Mouse (Mus musculus): Measurements from ENCODE around the gene Otop2. TPM values are rescaled to one million over a fixed set of nuclear protein-coding genes. Genes with fewer than 3 reads are reported as not detected.
A peak's percentile ranks its signal among the peaks of the same experiment; 100 is the strongest.

Gene Otop2
- polyA plus RNA-seq, 1 experiment from 2014 or later, result not detected

DNA sequence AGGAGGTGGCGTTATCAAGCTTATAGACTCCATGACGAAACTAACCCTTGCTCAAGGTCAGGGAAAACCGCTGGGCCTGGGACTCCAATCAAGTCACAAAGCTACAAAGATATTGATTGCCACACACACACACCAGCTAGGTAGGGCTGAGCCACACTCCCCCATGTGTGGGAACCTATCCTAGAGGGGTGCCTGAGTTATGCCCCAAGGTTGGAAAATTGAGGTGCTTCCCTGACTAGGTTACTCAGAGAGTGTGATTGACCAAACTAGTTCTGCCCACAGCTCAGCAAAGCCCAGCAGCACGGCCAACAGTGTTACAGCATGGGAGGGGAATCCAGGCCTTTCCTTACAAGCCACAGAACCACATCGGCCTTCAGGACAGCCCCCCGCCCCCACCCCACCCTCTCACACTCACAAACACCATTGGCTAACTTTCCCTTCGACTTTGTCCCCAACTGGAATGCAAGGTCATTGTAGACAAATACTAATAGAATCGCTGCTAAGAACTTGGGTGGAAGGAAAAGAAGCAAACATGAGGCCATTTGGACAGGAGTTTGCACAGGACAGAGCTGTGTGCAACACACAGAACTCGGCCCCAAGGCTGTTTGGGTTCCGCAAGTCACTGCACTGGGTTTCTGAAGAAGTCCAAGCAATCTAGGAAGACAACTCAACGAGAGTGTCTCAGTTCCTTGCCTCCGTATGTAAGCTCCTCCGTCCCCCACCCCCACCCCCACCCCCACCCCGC, 14.2 kb upstream of the Otop2 start:
- 0 out of 2 replicates have a peak overlapping the region, but pooled peaks have one; percentile 10 for H3K27ac ChIP-seq (ENCODE audit: low read length)
- no peak for ATAC-seq (ENCODE audit: low FRiP score, low TSS enrichment)
- H3K36me3 ChIP-seq (ENCODE audit: insufficient read depth, low read length), result no peaks in the 10 kb centered on the region
- no peak overlapping the region for H3K9ac ChIP-seq (replicated peaks; ENCODE audit: low read length)
- H3K27me3 ChIP-seq (ENCODE audit: insufficient read depth, low read length), result peaks cover 9% of the 10 kb centered on the region
- H3K9me3 ChIP-seq (ENCODE audit: low read length), result no peaks in the 10 kb centered on the region
- WGBS, result 60% methylated on average over 14 of the region's 14 CpGs
- peaks cover 17% of the 10 kb centered on the region for H3K4me1 ChIP-seq (ENCODE audit: insufficient read depth, low read length)
- H3K4me3 ChIP-seq (ENCODE audit: low read length), result no peak overlapping the region
- H3K4me2 ChIP-seq (replicated peaks; ENCODE audit: low read depth, low read length), result no peak overlapping the region

DNA sequence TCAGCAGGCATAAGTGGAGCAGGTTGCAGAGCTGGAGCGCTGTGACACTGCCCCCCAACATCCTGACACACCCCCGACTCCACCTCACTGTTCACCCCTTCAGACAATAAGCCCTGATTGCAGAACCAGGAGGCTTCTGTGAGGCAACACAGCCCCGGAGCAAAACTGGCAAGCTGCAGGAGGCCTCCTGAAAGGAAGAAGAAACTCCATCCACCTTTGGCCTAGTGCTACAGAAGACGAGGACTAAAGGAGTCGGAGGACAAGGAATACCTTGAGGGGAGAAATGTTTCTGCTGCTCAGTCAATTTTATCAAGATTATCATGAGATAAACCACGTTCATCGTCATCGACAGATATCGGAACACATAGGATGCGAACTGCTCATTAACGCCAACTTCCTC, 11.0 kb upstream of the Otop2 start:
- Histone ChIP-seq H3K9ac (replicated peaks; ENCODE audit: low read length) (no peak overlapping the region), H3K4me1 (ENCODE audit: insufficient read depth, low read length) (peaks cover 14% of the 10 kb centered on the region), H3K4me3 (ENCODE audit: low read length) (no peak overlapping the region), H3K36me3 (ENCODE audit: insufficient read depth, low read length) (no peaks in the 10 kb centered on the region), H3K4me2 (replicated peaks; ENCODE audit: low read depth, low read length) (no peak overlapping the region), H3K27ac (ENCODE audit: low read length) (no peak overlapping the region), H3K27me3 (ENCODE audit: insufficient read depth, low read length) (peaks cover 23% of the 10 kb centered on the region), H3K9me3 (ENCODE audit: low read length) (no peaks in the 10 kb centered on the region)
- 80% methylated on average over 11 of the region's 11 CpGs for WGBS
- ATAC-seq (ENCODE audit: low FRiP score, low TSS enrichment), result no peak

DNA sequence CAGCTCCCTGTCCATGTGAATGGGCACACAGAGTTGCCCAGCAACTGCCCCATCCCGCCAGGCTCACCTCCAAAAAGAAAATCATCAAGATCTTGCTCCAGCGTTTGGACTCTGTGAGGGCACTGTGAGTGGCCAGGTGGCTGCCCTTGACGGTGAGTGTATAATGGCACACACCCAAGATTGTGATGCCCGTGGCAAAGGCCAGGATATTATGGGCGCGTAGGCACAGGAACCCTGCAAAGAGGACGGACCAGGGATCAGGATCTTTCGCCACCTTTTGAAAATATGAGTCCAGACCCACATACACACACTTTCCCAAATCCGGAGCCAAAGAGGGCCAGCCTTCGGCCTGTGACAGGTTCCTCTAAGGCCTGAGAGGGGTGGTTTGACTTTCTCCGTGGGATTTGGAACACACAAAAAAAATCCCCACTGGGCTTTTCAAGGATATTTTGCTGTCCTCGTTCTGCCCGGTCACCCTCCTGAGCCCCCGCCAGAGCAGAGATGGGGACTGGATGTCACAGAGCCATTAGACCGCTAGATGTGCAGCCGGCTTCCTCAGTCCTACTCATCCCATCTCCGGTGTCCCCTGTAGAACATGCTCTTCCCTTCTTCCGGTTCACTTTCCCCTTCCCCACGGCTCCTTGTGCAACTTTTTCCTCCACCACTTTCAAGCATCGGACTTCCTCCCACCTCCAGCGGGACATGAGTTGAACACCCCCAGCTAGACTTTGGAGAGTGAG, 10.3 kb upstream of the Otop2 start:
- Histone ChIP-seq H3K9me3 (ENCODE audit: low read length) (no peaks in the 10 kb centered on the region), H3K27me3 (ENCODE audit: insufficient read depth, low read length) (peaks cover 23% of the 10 kb centered on the region), H3K27ac (ENCODE audit: low read length) (no peak overlapping the region), H3K9ac (replicated peaks; ENCODE audit: low read length) (peak overlapping the region; percentile 61), H3K36me3 (ENCODE audit: insufficient read depth, low read length) (no peaks in the 10 kb centered on the region), H3K4me3 (ENCODE audit: low read length) (peak overlapping the region; percentile 44), H3K4me1 (ENCODE audit: insufficient read depth, low read length) (peaks cover 10% of the 10 kb centered on the region; the same call in 1 of the 2 replicates), H3K4me2 (replicated peaks; ENCODE audit: low read depth, low read length) (peak overlapping the region; percentile 61)
- no peak for ATAC-seq (ENCODE audit: low FRiP score, low TSS enrichment)
- WGBS, result 54% methylated on average over 21 of the region's 21 CpGs

DNA sequence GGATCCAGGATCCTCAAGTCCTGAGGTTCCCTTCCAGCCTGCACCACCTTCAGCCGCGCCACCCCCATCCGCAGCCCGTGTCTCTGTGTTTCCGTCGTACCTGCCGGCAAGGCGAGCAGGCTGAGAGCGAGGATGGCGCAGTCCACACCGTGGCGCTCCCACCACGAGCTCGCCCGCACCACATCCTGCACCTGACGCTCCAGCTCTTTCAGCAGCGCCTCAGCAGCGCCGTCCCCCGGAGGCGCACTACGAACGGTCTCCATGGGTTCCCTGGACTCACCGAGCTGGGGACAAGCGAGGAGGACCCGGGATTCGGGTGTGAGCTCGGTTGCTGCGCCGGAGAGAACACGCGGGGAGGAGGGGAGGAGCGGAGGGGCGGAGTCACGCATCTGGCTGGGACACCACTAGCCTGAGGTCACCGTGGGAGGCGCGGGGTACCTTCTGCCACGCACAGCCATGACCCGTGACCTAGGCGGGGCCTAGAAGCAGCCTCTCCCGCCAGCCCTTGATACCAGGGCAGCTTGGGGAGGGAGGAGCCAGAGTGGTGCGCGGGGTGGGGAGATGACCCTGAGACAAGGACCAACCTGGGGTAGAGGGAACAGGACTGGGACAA, 9.6 kb upstream of the Otop2 start, which contains the start of gene Fads6:
Gene Fads6 (minus strand): TSS at position 450 of the 613 bp plus-strand sequence.
- peaks cover 23% of the 10 kb centered on the region for H3K27me3 ChIP-seq (ENCODE audit: insufficient read depth, low read length)
- H3K9ac ChIP-seq (replicated peaks; ENCODE audit: low read length), result peak within 1 kb of the TSS; percentile 61
- peak; percentile 80 for ATAC-seq (ENCODE audit: low FRiP score, low TSS enrichment)
- peaks cover 10% of the 10 kb centered on the region; the same call in 1 of the 2 replicates for H3K4me1 ChIP-seq (ENCODE audit: insufficient read depth, low read length)
- no peak within 1 kb of the TSS for H3K27ac ChIP-seq (ENCODE audit: low read length)
- peak within 1 kb of the TSS; percentile 61 for H3K4me2 ChIP-seq (replicated peaks; ENCODE audit: low read depth, low read length)
- under 1% methylated on average over 41 of the region's 44 CpGs for WGBS
- no peaks in the 10 kb centered on the region for H3K9me3 ChIP-seq (ENCODE audit: low read length)
- H3K36me3 ChIP-seq (ENCODE audit: insufficient read depth, low read length), result no peaks in the 10 kb centered on the region
- peak within 1 kb of the TSS; percentile 44 for H3K4me3 ChIP-seq (ENCODE audit: low read length)

DNA sequence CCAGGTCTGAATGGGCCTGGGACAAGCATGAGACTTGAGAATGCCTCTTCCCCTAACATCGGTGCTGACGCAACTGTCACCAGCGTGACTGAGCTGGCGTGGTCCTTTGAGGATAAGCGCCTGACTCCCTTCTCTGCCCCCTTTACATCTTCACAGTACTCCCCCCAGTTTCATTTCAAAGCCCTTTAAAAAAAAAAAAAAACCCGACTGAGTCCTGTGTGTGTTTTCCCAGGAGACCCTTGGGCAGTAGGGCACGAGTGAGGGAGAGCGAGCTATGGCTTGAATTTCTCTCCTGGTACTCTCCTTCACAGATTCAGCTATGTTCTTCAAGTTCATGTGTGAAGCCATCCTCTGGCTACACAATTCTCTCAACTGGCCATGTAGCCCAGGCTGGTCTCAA, 8.8 kb upstream of the Otop2 start:
- 58% methylated on average over 8 of the region's 8 CpGs for WGBS
- H3K27me3 ChIP-seq (ENCODE audit: insufficient read depth, low read length), result peaks cover 23% of the 10 kb centered on the region

DNA sequence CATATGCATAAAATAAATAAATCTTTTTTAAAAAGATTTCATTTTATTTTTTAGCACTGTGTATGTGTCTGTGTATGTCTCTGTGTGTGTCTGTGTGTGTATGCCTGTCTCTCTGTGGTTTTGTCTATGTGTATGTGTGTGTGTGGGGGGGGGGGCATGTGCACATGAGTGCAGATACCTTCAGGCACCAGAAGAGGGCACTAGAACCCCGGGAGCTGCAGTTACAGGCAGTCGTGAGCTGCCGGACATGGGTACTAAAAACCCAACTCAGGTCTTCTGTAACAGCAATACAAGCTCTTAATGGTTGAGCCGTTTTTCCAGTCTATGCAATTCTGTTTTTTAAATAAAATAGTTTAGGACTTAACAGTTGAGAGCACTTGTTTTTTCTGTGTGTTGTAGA, 6.2 kb upstream of the Otop2 start:
- ATAC-seq (ENCODE audit: low FRiP score, low TSS enrichment), result no peak
- Histone ChIP-seq H3K4me3 (ENCODE audit: low read length) (no peak overlapping the region), H3K36me3 (ENCODE audit: insufficient read depth, low read length) (no peaks in the 10 kb centered on the region), H3K9ac (replicated peaks; ENCODE audit: low read length) (no peak overlapping the region), H3K9me3 (ENCODE audit: low read length) (no peaks in the 10 kb centered on the region), H3K4me2 (replicated peaks; ENCODE audit: low read depth, low read length) (no peak overlapping the region), H3K27ac (ENCODE audit: low read length) (no peak overlapping the region), H3K27me3 (ENCODE audit: insufficient read depth, low read length) (peaks cover 23% of the 10 kb centered on the region), H3K4me1 (ENCODE audit: insufficient read depth, low read length) (peaks cover 10% of the 10 kb centered on the region; the same call in 1 of the 2 replicates)
- 83% methylated on average over 4 of the region's 4 CpGs for WGBS

More for the DNA sequence above, 8.8 kb upstream of the Otop2 start:
- Histone ChIP-seq H3K9me3 (ENCODE audit: low read length) (no peaks in the 10 kb centered on the region), H3K9ac (replicated peaks; ENCODE audit: low read length) (no peak overlapping the region), H3K4me1 (ENCODE audit: insufficient read depth, low read length) (peaks cover 10% of the 10 kb centered on the region; the same call in 1 of the 2 replicates), H3K4me2 (replicated peaks; ENCODE audit: low read depth, low read length) (no peak overlapping the region), H3K36me3 (ENCODE audit: insufficient read depth, low read length) (no peaks in the 10 kb centered on the region), H3K27ac (ENCODE audit: low read length) (no peak overlapping the region), H3K4me3 (ENCODE audit: low read length) (no peak overlapping the region)
- no peak for ATAC-seq (ENCODE audit: low FRiP score, low TSS enrichment)

DNA sequence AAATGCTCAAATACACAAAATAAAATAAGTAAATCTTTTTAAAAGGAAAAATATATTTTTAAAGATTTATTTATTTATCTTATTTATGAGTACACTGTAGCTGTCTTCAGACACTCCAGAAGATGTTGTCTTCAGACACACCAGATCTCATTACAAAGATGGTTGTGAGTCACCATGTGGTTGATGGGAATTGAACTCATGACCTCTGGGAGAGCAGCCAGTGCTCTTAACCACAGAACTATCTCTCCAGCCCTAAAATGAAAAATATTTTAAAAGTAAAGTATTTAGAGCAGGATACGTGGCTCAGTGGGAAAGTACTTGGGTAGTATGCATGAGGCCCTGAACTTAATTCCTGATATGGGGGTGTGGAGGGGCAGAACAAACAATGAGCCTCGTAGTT, 5.6 kb upstream of the Otop2 start:
- Histone ChIP-seq H3K4me2 (replicated peaks; ENCODE audit: low read depth, low read length) (no peak overlapping the region), H3K27me3 (ENCODE audit: insufficient read depth, low read length) (peaks cover 23% of the 10 kb centered on the region)

DNA sequence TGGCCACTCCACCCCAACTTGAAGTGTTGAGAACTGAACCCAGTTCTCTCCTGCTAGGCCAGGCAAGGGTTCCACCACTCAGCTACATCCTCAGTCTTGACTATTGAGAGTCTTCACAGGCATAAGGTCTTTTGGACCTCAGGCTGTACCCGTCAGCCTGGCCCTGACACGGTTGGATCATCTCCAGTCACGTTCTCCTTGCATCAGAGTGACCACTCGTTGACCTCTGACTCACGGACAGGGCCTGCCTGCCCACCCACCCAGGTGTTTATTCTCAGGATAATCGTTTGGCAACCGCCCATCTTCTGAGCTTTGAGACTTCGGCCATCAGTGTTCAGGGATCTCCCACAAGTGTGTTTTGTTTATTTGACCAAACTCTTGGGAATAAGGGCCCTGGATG, 3.8 kb upstream of the Otop2 start:
- Histone ChIP-seq H3K4me3 (ENCODE audit: low read length) (no peak overlapping the region), H3K36me3 (ENCODE audit: insufficient read depth, low read length) (no peaks in the 10 kb centered on the region), H3K9me3 (ENCODE audit: low read length) (no peaks in the 10 kb centered on the region), H3K4me1 (ENCODE audit: insufficient read depth, low read length) (no peaks in the 10 kb centered on the region), H3K9ac (replicated peaks; ENCODE audit: low read length) (no peak overlapping the region), H3K4me2 (replicated peaks; ENCODE audit: low read depth, low read length) (no peak overlapping the region), H3K27me3 (ENCODE audit: insufficient read depth, low read length) (peaks cover 11% of the 10 kb centered on the region), H3K27ac (ENCODE audit: low read length) (no peak overlapping the region)
- 41% methylated on average over 8 of the region's 8 CpGs for WGBS
- no peak for ATAC-seq (ENCODE audit: low FRiP score, low TSS enrichment)

More for the DNA sequence above, 5.6 kb upstream of the Otop2 start:
- no peak overlapping the region for H3K27ac ChIP-seq (ENCODE audit: low read length)
- peaks cover 10% of the 10 kb centered on the region; the same call in 1 of the 2 replicates for H3K4me1 ChIP-seq (ENCODE audit: insufficient read depth, low read length)
- H3K4me3 ChIP-seq (ENCODE audit: low read length), result no peak overlapping the region
- H3K9me3 ChIP-seq (ENCODE audit: low read length), result no peaks in the 10 kb centered on the region
- no peaks in the 10 kb centered on the region for H3K36me3 ChIP-seq (ENCODE audit: insufficient read depth, low read length)
- H3K9ac ChIP-seq (replicated peaks; ENCODE audit: low read length), result no peak overlapping the region
- WGBS, result 76% methylated on average over 2 of the region's 2 CpGs
- no peak for ATAC-seq (ENCODE audit: low FRiP score, low TSS enrichment)

DNA sequence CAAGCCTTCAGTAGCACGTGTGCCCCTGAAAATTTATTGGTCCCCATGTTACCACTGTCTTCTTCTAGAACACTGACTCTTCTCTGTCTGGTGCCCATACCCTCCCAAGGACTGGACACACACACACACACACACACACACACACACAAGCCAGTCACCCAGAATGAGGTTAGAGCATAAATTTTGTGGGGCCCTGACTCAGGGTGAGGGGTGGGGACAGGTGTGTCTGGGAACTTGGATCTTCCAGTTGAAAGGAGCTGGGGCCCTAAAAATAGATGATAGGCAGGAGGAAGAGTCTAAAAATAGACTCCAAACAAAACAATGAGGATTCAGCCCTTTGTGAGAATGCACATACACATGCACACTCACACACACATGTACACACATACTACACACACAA, 1.8 kb downstream of the Otop2 start:
- 71% methylated on average over 1 of the region's 1 CpGs for WGBS
- ATAC-seq (ENCODE audit: low FRiP score, low TSS enrichment), result no peak
- Histone ChIP-seq H3K9me3 (ENCODE audit: low read length) (no peaks in the 10 kb centered on the region), H3K4me2 (replicated peaks; ENCODE audit: low read depth, low read length) (no peak overlapping the region), H3K9ac (replicated peaks; ENCODE audit: low read length) (no peak overlapping the region), H3K27me3 (ENCODE audit: insufficient read depth, low read length) (peaks cover 10% of the 10 kb centered on the region), H3K4me3 (ENCODE audit: low read length) (no peak overlapping the region), H3K36me3 (ENCODE audit: insufficient read depth, low read length) (no peaks in the 10 kb centered on the region), H3K4me1 (ENCODE audit: insufficient read depth, low read length) (no peaks in the 10 kb centered on the region), H3K27ac (ENCODE audit: low read length) (no peak overlapping the region)
